Mouse (Mus musculus) midbrain, embryonic 16.5 days (tissue): ENCODE results near the gene Ccdc125. TPM values are rescaled to one million over a fixed set of nuclear protein-coding genes. Genes with fewer than 3 reads are reported as not detected.
"Not testable (repeated sequence)": the region's sequence is repeated elsewhere in the genome, so short reads cannot be mapped to it uniquely, and the experiment has no call there.

Experiments used
- ATAC-seq: fragments of 200-750 bp; cut with Nextera tagmentation; 2 replicates; pipeline ENCODE4 v1.8.0; 2017; ENCODE audit warnings: moderate TSS enrichment
- H3K27ac ChIP-seq: fragments of 300-500 bp; sonication (generic); 2 replicates; pipeline ENCODE4 v1.5.1; 2014; ENCODE audit warnings: mild to moderate bottlenecking, low read length, mixed read lengths
- H3K27me3 ChIP-seq: fragments of 300-500 bp; sonication (generic); 2 replicates; pipeline ENCODE4 v1.6.1; 2014; ENCODE audit warnings: low read depth, low read length, mixed read lengths; ENCODE audit not compliant: control insufficient read depth, insufficient read depth
- H3K36me3 ChIP-seq: fragments of 300-500 bp; sonication (generic); 2 replicates; pipeline ENCODE4 v1.6.1; 2014; ENCODE audit warnings: mild to moderate bottlenecking, low read length, moderate library complexity, mixed read lengths; ENCODE audit not compliant: control insufficient read depth, insufficient read depth
- H3K4me1 ChIP-seq: fragments of 300-500 bp; sonication (generic); 2 replicates; pipeline ENCODE4 v1.6.1; 2014; ENCODE audit warnings: mild to moderate bottlenecking, low read length, mixed read lengths; ENCODE audit not compliant: control insufficient read depth, insufficient read depth
- H3K4me2 ChIP-seq: fragments of 300-500 bp; sonication (generic); 2 replicates; pipeline ENCODE4 v1.6.1; 2014; ENCODE audit warnings: mild to moderate bottlenecking, low read length, mixed read lengths
- H3K4me3 ChIP-seq: fragments of 300-500 bp; sonication (generic); 2 replicates; pipeline ENCODE4 v1.5.1; 2014; ENCODE audit warnings: low read depth, mild to moderate bottlenecking, low read length, moderate library complexity, mixed read lengths
- H3K9ac ChIP-seq: fragments of 300-500 bp; sonication (generic); 2 replicates; pipeline ENCODE4 v1.6.1; 2014; ENCODE audit warnings: low read depth, low read length, mixed read lengths
- H3K9me3 ChIP-seq: fragments of 300-500 bp; sonication (generic); replicated peaks from 2 replicates; pipeline ENCODE4 v1.6.1; 2014; ENCODE audit warnings: mild to moderate bottlenecking, low read length, mixed read lengths; ENCODE audit not compliant: control insufficient read depth, poor library complexity, severe bottlenecking
- WGBS: fragments of 180-500 bp; shearing (Covaris S2); extraction: QIAGEN DNeasy Blood & Tissue Kit; methylation state at CpG from one replicate; pipeline ENCODE4 v1.1.7; 2014; 5-methylcytosine and 5-hydroxymethylcytosine counted together
- polyA plus RNA-seq: library from polyadenylated mRNA; unstranded; fragments of >200 nt; fragmentation: Nextera tagmentation; extraction: Ambion mirVana; gene quantifications from 2 replicates; pipeline ENCODE4 v1.2.1, GENCODE M21; 2015

Ccdc125 gene
- polyA plus RNA-seq, 1 experiment from 2014 or later: 1.6 TPM

DNA sequence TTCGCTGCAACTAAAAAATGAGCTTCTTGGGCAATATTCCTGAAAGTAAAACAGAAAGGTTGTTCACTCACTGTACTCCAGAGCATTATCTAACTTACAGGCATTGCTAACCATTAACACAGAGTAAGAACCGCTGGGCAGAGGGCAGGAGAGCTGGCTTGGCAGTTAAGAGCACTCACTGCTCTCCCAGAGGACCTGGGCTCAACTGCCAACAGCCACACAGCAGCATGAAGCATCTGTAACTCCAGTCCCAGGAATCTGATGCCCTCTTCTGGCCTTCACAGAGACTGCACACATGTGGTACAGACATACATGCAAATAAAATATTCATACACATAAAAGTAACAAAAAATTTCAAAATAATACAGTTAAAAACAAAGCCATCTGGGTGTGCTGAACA, 34.0 kb downstream of the Ccdc125 start:
- WGBS: 99% methylated on average over 2 of the region's 2 CpGs
- Histone ChIP-seq H3K9ac (no peak overlapping the region), H3K4me1 (no peaks in the 10 kb centered on the region), H3K27me3 (no peaks in the 10 kb centered on the region), H3K27ac (no peak overlapping the region), H3K36me3 (peaks cover 59% of the 10 kb centered on the region), H3K4me2 (no peak overlapping the region), H3K9me3 (no peaks in the 10 kb centered on the region), H3K4me3 (no peak overlapping the region)
- ATAC-seq: no peak

- Histone ChIP-seq H3K4me1 (no peaks in the 10 kb centered on the region), H3K4me2 (no peak overlapping the region), H3K9me3 (no peaks in the 10 kb centered on the region), H3K4me3 (no peak overlapping the region), H3K9ac (no peak overlapping the region), H3K27ac (no peak overlapping the region), H3K27me3 (no peaks in the 10 kb centered on the region), H3K36me3 (peaks cover 61% of the 10 kb centered on the region)
- ATAC-seq: no peak
- 95% methylated on average over 7 of the region's 7 CpGs for WGBS
These were observed 36.7 kb downstream of the Ccdc125 start for GRCm38 (mm10) chr13:100706206-100706605.

DNA sequence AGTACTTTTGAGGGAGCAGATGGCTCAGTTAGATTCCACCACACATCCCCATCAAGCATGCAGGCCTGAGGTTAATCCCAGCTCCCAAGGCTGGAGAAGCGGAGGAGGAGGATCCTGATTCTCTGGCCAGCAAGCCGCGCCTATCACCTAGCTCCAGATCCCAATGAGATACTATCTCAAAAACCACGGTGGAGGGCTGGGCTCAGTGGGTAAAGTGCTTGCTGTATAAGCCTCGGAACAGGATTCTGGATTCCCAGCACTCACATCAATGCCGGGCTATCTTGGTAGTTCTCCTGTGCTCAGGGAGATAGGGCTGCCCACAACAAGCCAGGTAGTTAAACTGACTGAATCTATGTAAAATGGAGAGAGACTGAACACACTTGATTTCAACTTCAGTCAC, 46.0 kb downstream of the Ccdc125 start:
- Histone ChIP-seq H3K4me2 (no peak overlapping the region), H3K9me3 (no peaks in the 10 kb centered on the region), H3K27ac (no peak overlapping the region), H3K36me3 (peaks cover 38% of the 10 kb centered on the region), H3K9ac (no peak overlapping the region), H3K27me3 (no peaks in the 10 kb centered on the region), H3K4me1 (no peaks in the 10 kb centered on the region), H3K4me3 (no peak overlapping the region)
- 92% methylated on average over 6 of the region's 6 CpGs for WGBS
- no peak for ATAC-seq

GRCm38 (mm10) chr13:100721656-100722055, 52.1 kb downstream of the Ccdc125 start:
- WGBS: 87% methylated on average over 5 of the region's 5 CpGs
- Histone ChIP-seq H3K9ac (no peak overlapping the region), H3K36me3 (peaks cover 20% of the 10 kb centered on the region)

DNA sequence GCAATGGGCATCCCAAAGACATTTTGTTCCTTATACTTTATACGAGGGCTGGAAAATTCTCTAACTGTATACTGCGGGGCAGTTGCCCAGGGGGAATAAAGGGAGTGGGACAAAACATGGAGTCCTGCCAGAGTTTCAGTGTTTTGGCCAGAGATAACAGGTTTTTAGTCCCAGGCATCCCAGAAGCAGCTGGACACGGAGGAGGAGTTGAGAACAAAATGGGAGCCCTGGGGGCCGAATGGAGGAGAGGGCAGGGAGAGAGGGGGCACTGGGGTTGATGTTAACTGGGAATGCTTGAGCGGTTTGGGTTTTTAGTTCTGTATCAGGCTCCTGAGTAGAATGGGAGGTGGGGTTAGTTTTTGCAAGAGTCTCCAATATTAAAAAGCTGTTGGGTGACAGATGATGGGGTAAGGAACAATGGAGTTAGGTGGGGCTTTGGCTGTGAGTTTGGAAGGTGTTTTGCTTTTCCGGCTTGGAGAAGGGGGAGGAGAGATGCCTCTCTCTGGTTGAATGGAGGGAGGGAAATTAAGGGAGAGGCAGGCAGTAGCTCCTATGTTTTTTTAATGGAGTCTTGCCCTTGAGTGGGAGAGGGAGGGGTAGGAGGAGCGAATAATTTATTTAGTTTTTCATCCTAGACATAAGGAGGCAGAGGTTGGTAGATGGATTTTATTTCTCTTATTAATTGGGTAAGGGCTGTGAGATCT, 54.7 kb downstream of the Ccdc125 start:
- no peak overlapping the region for H3K4me2 ChIP-seq
- no peak overlapping the region for H3K27ac ChIP-seq
- H3K27me3 ChIP-seq: no peaks in the 10 kb centered on the region
- H3K9me3 ChIP-seq: no peaks in the 10 kb centered on the region
- H3K4me3 ChIP-seq: no peak overlapping the region
- no peak for ATAC-seq
- peaks cover 7% of the 10 kb centered on the region for H3K4me1 ChIP-seq
- H3K9ac ChIP-seq: no peak overlapping the region
- peaks cover 8% of the 10 kb centered on the region; the same call in 1 of the 2 replicates for H3K36me3 ChIP-seq
- 65% methylated on average over 7 of the region's 7 CpGs for WGBS

More at GRCm38 (mm10) chr13:100721656-100722055, 52.1 kb downstream of the Ccdc125 start:
- peaks cover 5% of the 10 kb centered on the region; the same call in 1 of the 2 replicates for H3K4me1 ChIP-seq
- no peak overlapping the region for H3K4me3 ChIP-seq
- no peaks in the 10 kb centered on the region for H3K9me3 ChIP-seq
- H3K27ac ChIP-seq: no peak overlapping the region
- no peaks in the 10 kb centered on the region for H3K27me3 ChIP-seq
- ATAC-seq: no peak
- H3K4me2 ChIP-seq: no peak overlapping the region

- Histone ChIP-seq H3K4me2 (no peak overlapping the region), H3K4me1 (peaks cover 14% of the 10 kb centered on the region), H3K4me3 (no peak overlapping the region), H3K36me3 (peaks cover 8% of the 10 kb centered on the region; the same call in 1 of the 2 replicates), H3K9me3 (no peaks in the 10 kb centered on the region), H3K27me3 (no peaks in the 10 kb centered on the region), H3K9ac (no peak overlapping the region), H3K27ac (no peak overlapping the region)
- ATAC-seq: no peak
- 88% methylated on average over 10 of the region's 10 CpGs for WGBS
These were observed 55.7 kb downstream of the Ccdc125 start for GRCm38 (mm10) chr13:100725194-100725593.

DNA sequence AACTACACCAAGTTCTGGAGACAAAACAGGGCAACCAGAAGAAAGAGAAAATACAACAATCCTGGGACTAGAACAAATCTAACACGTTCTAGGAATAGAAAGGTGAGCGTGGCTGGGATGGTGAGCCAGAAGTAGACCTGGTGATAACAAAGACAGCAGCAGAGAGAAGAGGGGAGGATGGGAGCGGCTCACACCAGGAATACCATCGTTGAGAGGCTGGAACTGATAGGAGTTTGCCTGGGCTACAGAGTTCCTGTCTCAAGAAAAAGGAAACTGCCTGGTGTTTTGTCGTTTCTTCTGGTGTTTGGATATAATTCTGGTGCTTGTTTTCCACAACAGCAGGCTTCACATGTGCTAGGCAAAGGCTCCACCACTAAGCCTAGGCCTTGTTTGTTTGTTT, 58.6 kb downstream of the Ccdc125 start:
- H3K27me3 ChIP-seq: no peaks in the 10 kb centered on the region
- no peak overlapping the region for H3K4me3 ChIP-seq
- no peak overlapping the region for H3K27ac ChIP-seq
- peaks cover 14% of the 10 kb centered on the region for H3K4me1 ChIP-seq
- no peak overlapping the region for H3K9ac ChIP-seq
- no peaks in the 10 kb centered on the region for H3K9me3 ChIP-seq
- ATAC-seq: no peak
- H3K36me3 ChIP-seq: peaks cover 2% of the 10 kb centered on the region; the same call in 1 of the 2 replicates
- no peak overlapping the region for H3K4me2 ChIP-seq
- 96% methylated on average over 5 of the region's 5 CpGs for WGBS

- H3K27me3 ChIP-seq, H3K4me2 ChIP-seq, H3K9me3 ChIP-seq, H3K4me3 ChIP-seq, H3K27ac ChIP-seq, ATAC-seq, H3K36me3 ChIP-seq, H3K9ac ChIP-seq: not testable (repeated sequence)
- 96% methylated on average over 4 of the region's 4 CpGs for WGBS
- H3K4me1 ChIP-seq: peaks cover 14% of the 10 kb centered on the region
These were observed 59.0 kb downstream of the Ccdc125 start for GRCm38 (mm10) chr13:100728530-100728929.

GRCm38 (mm10) chr13:100730153-100730860, 60.8 kb downstream of the Ccdc125 start:
- no peaks in the 10 kb centered on the region for H3K27me3 ChIP-seq
- peak overlapping the region; percentile 89 for H3K4me3 ChIP-seq
- H3K36me3 ChIP-seq: peaks cover under 1% of the 10 kb centered on the region; the same call in 1 of the 2 replicates
- WGBS: 2% methylated on average over 30 of the region's 30 CpGs
- peak overlapping the region; percentile 96 for H3K4me2 ChIP-seq
- ATAC-seq: peak; percentile 92
- H3K27ac ChIP-seq: peak overlapping the region; percentile 88
- no peaks in the 10 kb centered on the region for H3K9me3 ChIP-seq
- peaks cover 9% of the 10 kb centered on the region for H3K4me1 ChIP-seq
- peak overlapping the region; percentile 86 for H3K9ac ChIP-seq
